Mouse (Mus musculus) heart, embryonic 13.5 days (tissue): ENCODE data around the gene Nhsl1. TPM values are rescaled to one million over a fixed set of nuclear protein-coding genes. Genes with fewer than 3 reads are reported as not detected.

Experiments used
- ATAC-seq: fragments of 200-750 bp; cut with Nextera tagmentation; 2 replicates; pipeline ENCODE4 v1.8.0; 2017; ENCODE audit warnings: moderate TSS enrichment; ENCODE audit not compliant: insufficient number of reproducible peaks, low FRiP score, low TSS enrichment; ENCODE audit errors: extremely low read depth
- H3K27ac ChIP-seq: fragments of 300-500 bp; sonication (generic); replicated peaks from 2 replicates; pipeline ENCODE4 v1.5.1; 2015; ENCODE audit warnings: moderate library complexity, mild to moderate bottlenecking, inconsistent platforms
- H3K27me3 ChIP-seq: fragments of 300-500 bp; sonication (generic); replicated peaks from 2 replicates; pipeline ENCODE4 v1.6.1; 2015; ENCODE audit warnings: mild to moderate bottlenecking, inconsistent platforms
- H3K36me3 ChIP-seq: fragments of 300-500 bp; sonication (generic); 2 replicates; pipeline ENCODE4 v1.6.1; 2015; ENCODE audit warnings: mild to moderate bottlenecking, inconsistent platforms
- H3K4me1 ChIP-seq: fragments of 300-500 bp; sonication (generic); 2 replicates; pipeline ENCODE4 v1.6.1; 2015; ENCODE audit warnings: inconsistent platforms
- H3K4me2 ChIP-seq: fragments of 300-500 bp; sonication (generic); 2 replicates; pipeline ENCODE4 v1.6.1; 2015; ENCODE audit warnings: inconsistent platforms, mild to moderate bottlenecking, moderate library complexity
- H3K4me3 ChIP-seq: fragments of 300-500 bp; sonication (generic); 2 replicates; pipeline ENCODE4 v1.5.1; 2015; ENCODE audit warnings: moderate library complexity, mild to moderate bottlenecking, inconsistent platforms
- H3K9ac ChIP-seq: fragments of 300-500 bp; sonication (generic); 2 replicates; pipeline ENCODE4 v1.6.1; 2015; ENCODE audit warnings: inconsistent platforms, mild to moderate bottlenecking, moderate library complexity
- H3K9me3 ChIP-seq: fragments of 300-500 bp; sonication (generic); 2 replicates; pipeline ENCODE4 v1.6.1; 2016; ENCODE audit warnings: inconsistent platforms
- WGBS: fragments of 180-500 bp; shearing (Covaris S2); methylation state at CpG from one replicate; pipeline ENCODE4 v1.1.7; 2015; ENCODE audit warnings: mixed read lengths; 5-methylcytosine and 5-hydroxymethylcytosine counted together
- polyA plus RNA-seq: library from polyadenylated mRNA; unstranded; fragments of >200 nt; fragmentation: Nextera tagmentation; extraction: Ambion mirVana; gene quantifications from 2 replicates; pipeline ENCODE4 v1.2.1, GENCODE M21; 2015

Gene Nhsl1
- polyA plus RNA-seq, 1 experiment from 2014 or later = 11.1 TPM

GRCm38 (mm10) chr10:18328331-18328908, 9.6 kb downstream of the Nhsl1 start:
- WGBS = 51% methylated on average over 5 of the region's 5 CpGs
- H3K27me3 ChIP-seq = no peaks in the 10 kb centered on the region
- no peaks in the 10 kb centered on the region for H3K36me3 ChIP-seq
- H3K9me3 ChIP-seq = no peaks in the 10 kb centered on the region
- H3K4me3 ChIP-seq = no peak overlapping the region
- H3K27ac ChIP-seq = no peak overlapping the region; the same call in 1 of the 2 replicates
- ATAC-seq = no peak
- peak overlapping the region; percentile 87 for H3K4me2 ChIP-seq
- H3K4me1 ChIP-seq = peaks cover 24% of the 10 kb centered on the region
- no peak overlapping the region for H3K9ac ChIP-seq

DNA sequence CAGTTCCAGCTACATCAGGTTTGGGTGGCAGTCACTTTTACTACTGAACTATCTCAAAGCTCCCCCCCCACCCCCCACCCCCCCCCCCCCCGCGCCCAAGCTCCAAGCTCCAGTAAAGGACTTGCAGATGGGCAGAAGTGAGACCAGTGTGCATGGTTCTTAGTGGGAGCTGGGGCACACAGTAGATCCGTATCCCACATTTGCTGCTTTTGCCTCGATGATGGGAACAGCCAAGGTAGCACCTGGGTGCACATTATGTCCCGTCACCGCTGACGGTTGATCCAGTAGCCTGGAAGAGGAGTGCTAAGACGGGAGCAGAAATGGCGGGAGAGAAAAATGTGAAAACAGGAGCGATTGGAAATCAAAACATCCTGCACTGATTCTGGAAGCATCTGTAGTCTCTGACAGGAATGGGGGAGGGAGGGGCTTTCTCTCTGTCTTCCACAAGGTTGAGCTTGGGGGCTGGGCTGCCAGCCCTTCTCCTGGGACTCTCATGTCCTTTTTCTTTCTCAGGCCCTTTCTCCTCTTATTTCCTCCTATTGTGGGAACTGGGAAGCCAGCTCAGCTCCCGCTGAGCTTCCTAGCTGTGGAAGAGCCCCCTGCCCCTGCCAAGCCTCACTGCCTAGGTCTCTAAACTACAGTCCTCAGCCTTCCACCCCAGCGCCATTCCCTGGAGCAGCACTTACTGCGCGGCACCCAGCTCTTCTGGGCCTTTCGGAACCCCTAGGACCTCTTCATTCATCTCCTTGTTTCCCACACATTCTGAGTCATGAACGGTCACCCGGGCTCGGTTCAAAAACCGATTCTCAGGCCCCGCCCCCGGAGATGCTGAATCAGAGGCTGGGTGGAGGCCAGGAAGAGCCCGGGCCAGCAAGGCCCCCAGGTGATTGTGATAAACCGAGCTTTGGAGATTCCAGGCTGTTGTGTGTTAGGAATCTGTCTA, 10.6 kb downstream of the Nhsl1 start:
- 2% methylated on average over 22 of the region's 23 CpGs for WGBS
- peak overlapping the region; percentile 81 for H3K9ac ChIP-seq

GRCm38 (mm10) chr10:18330445-18330844, 11.7 kb downstream of the Nhsl1 start:
- no peak overlapping the region for H3K4me2 ChIP-seq

More for the DNA sequence above, 10.6 kb downstream of the Nhsl1 start:
- Histone ChIP-seq H3K9me3 (no peaks in the 10 kb centered on the region), H3K4me2 (peak overlapping the region; percentile 87), H3K27ac (peak overlapping the region; percentile 80), H3K4me3 (peak overlapping the region; percentile 57), H3K27me3 (no peaks in the 10 kb centered on the region), H3K36me3 (no peaks in the 10 kb centered on the region), H3K4me1 (peaks cover 18% of the 10 kb centered on the region)
- no peak for ATAC-seq

GRCm38 (mm10) chr10:18333575-18333974, 14.8 kb downstream of the Nhsl1 start:
- ATAC-seq = no peak
- no peak overlapping the region for H3K9ac ChIP-seq
- H3K27ac ChIP-seq = no peak overlapping the region
- H3K4me2 ChIP-seq = no peak overlapping the region
- no peaks in the 10 kb centered on the region for H3K27me3 ChIP-seq
- H3K9me3 ChIP-seq = no peaks in the 10 kb centered on the region
- H3K4me3 ChIP-seq = no peak overlapping the region
- H3K4me1 ChIP-seq = peaks cover 12% of the 10 kb centered on the region
- WGBS = 58% methylated on average over 4 of the region's 4 CpGs
- H3K36me3 ChIP-seq = no peaks in the 10 kb centered on the region

More at GRCm38 (mm10) chr10:18330445-18330844, 11.7 kb downstream of the Nhsl1 start:
- no peak for ATAC-seq
- Histone ChIP-seq H3K27ac (no peak overlapping the region), H3K4me1 (peaks cover 18% of the 10 kb centered on the region), H3K9me3 (no peaks in the 10 kb centered on the region), H3K27me3 (no peaks in the 10 kb centered on the region), H3K36me3 (no peaks in the 10 kb centered on the region), H3K4me3 (no peak overlapping the region), H3K9ac (no peak overlapping the region)
- WGBS = 75% methylated on average over 5 of the region's 5 CpGs

DNA sequence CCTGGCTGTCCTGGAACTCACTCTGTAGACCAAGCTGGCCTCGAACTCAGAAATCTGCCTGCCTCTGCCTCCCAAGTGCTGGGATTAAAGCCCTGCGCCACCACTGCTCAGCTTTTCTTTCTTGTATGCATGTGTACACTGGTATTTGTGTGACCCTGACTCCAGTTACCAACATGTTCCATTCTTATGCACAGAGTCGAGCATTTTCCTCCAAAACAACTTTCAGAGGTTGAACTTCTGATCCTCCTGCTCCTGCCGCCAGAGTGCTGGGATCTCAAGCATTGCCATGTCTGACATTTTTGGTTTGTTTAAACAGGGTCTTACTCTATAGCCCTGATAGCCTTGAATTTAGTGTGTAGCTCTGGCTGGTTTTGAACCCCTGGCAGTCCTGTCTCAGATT, 15.4 kb downstream of the Nhsl1 start:
- H3K36me3 ChIP-seq = no peaks in the 10 kb centered on the region
- WGBS = 84% methylated on average over 4 of the region's 4 CpGs

GRCm38 (mm10) chr10:18334734-18335133, 15.9 kb downstream of the Nhsl1 start:
- Histone ChIP-seq H3K36me3 (no peaks in the 10 kb centered on the region), H3K27me3 (no peaks in the 10 kb centered on the region), H3K4me3 (no peak overlapping the region), H3K9ac (no peak overlapping the region), H3K27ac (no peak overlapping the region), H3K4me2 (no peak overlapping the region), H3K4me1 (peaks cover 2% of the 10 kb centered on the region), H3K9me3 (no peaks in the 10 kb centered on the region)
- ATAC-seq = no peak
- 80% methylated on average over 9 of the region's 9 CpGs for WGBS

More for the DNA sequence above, 15.4 kb downstream of the Nhsl1 start:
- Histone ChIP-seq H3K9me3 (no peaks in the 10 kb centered on the region), H3K4me1 (peaks cover 8% of the 10 kb centered on the region), H3K9ac (no peak overlapping the region), H3K27me3 (no peaks in the 10 kb centered on the region), H3K4me2 (no peak overlapping the region), H3K4me3 (no peak overlapping the region), H3K27ac (no peak overlapping the region)
- no peak for ATAC-seq

- H3K4me1 ChIP-seq = no peaks in the 10 kb centered on the region
- no peaks in the 10 kb centered on the region for H3K36me3 ChIP-seq
- H3K4me2 ChIP-seq = no peak overlapping the region
- no peaks in the 10 kb centered on the region for H3K27me3 ChIP-seq
- no peak overlapping the region for H3K4me3 ChIP-seq
- 80% methylated on average over 5 of the region's 5 CpGs for WGBS
- H3K27ac ChIP-seq = no peak overlapping the region
- no peak overlapping the region for H3K9ac ChIP-seq
- no peak for ATAC-seq
- no peaks in the 10 kb centered on the region for H3K9me3 ChIP-seq
Measured at GRCm38 (mm10) chr10:18337725-18338124, 18.9 kb downstream of the Nhsl1 start.

DNA sequence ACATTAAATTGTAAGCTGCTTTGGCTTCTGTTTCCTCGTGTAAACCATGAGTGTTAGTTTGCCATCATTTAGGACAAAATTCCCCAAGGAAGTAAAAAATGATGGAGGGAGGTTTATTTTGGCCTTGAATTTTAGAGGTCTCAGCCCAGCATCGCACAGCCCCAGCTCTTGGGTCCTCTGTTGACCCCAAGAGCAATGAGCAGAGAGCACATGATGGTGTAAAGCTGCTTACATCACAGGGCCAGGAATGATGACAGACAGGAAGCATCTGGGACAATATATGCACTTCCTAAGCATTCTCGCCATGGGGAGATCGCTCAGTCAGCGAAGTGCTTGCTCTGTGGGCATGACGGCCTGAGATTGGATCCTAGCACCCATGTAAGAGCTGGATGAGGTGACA, 20.6 kb downstream of the Nhsl1 start:
- Histone ChIP-seq H3K4me3 (no peak overlapping the region), H3K4me2 (no peak overlapping the region), H3K9me3 (no peaks in the 10 kb centered on the region), H3K27me3 (no peaks in the 10 kb centered on the region), H3K36me3 (no peaks in the 10 kb centered on the region), H3K4me1 (no peaks in the 10 kb centered on the region), H3K27ac (no peak overlapping the region), H3K9ac (no peak overlapping the region)
- no peak for ATAC-seq
- WGBS = 72% methylated on average over 6 of the region's 6 CpGs

GRCm38 (mm10) chr10:18340930-18341329, 22.1 kb downstream of the Nhsl1 start:
- H3K27me3 ChIP-seq = no peaks in the 10 kb centered on the region
- H3K9me3 ChIP-seq = no peaks in the 10 kb centered on the region
- no peak overlapping the region for H3K4me3 ChIP-seq
- H3K4me2 ChIP-seq = no peak overlapping the region
- no peak for ATAC-seq
- 84% methylated on average over 1 of the region's 1 CpGs for WGBS
- no peaks in the 10 kb centered on the region for H3K4me1 ChIP-seq
- no peaks in the 10 kb centered on the region for H3K36me3 ChIP-seq
- no peak overlapping the region for H3K27ac ChIP-seq
- no peak overlapping the region for H3K9ac ChIP-seq

DNA sequence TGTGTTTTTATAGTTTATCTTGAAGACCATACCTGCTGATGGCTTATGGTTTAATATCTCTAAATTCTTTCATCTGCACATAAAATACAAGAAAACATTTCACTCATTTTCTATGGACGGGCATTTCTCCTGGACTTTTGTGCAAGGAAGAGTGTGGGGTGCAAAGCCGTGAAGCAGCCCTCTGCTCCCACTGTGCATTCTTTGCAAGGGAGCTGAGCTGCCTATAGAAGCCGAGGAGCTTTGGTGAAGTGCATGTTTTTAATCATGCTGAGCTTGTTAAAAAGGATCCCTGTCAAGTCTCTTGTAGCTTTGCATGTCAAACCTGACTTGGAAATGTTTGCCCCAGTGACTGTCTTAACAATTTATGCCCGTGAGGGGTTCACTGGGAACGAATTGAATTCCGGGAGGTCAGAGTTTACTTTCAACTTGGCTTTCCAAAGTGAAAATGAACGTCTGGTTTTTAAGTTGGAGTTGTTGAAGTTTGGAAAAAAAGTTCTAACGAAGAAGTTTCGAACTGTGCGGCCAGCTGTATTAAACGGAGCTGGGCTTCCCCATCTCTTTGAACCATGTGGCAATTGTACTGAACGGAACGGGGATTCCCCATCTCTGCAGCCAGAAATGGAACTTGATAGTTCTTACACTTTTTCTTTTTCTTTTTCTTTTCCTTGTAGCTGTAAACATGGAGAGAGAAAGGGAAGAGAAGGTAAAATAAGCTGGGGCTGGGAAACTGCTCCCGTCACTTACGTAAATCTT, 22.8 kb downstream of the Nhsl1 start:
- H3K9me3 ChIP-seq = no peaks in the 10 kb centered on the region
- no peaks in the 10 kb centered on the region for H3K36me3 ChIP-seq
- H3K4me3 ChIP-seq = no peak overlapping the region
- H3K4me2 ChIP-seq = no peak overlapping the region
- H3K27me3 ChIP-seq = no peaks in the 10 kb centered on the region
- H3K9ac ChIP-seq = no peak overlapping the region
- ATAC-seq = no peak
- 65% methylated on average over 15 of the region's 15 CpGs for whole genome bisulfite sequencing
- no peaks in the 10 kb centered on the region for H3K4me1 ChIP-seq
- H3K27ac ChIP-seq = no peak overlapping the region

DNA sequence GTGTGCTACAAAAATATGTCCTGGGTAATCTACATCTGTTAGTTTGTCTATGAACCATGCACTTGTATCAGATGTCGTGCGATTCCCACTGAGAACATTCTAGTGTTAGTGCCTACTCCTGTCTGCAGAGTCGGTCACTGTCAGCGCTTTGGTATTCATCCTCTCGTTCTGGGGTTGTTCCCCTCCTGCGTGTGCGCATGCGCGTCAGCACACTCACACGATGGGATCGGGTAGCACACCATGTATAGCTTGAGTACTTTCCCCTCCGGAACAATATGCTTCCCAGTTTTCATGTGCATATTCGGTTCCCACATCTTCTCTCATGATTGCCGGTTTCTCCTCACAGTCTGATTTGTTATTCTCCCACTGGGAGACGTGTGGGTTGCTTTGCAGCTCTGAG, 28.4 kb downstream of the Nhsl1 start:
- no peaks in the 10 kb centered on the region for H3K36me3 ChIP-seq
- no peaks in the 10 kb centered on the region for H3K4me1 ChIP-seq
- no peaks in the 10 kb centered on the region for H3K27me3 ChIP-seq
- no peak overlapping the region for H3K4me2 ChIP-seq
- no peaks in the 10 kb centered on the region for H3K9me3 ChIP-seq
- no peak overlapping the region for H3K9ac ChIP-seq
- ATAC-seq = no peak
- no peak overlapping the region for H3K4me3 ChIP-seq
- WGBS = 84% methylated on average over 15 of the region's 15 CpGs
- H3K27ac ChIP-seq = no peak overlapping the region
